Mouse (Mus musculus): ENCODE data around the gene C87977. TPM values are rescaled to one million over a fixed set of nuclear protein-coding genes. Genes with fewer than 3 reads are reported as not detected.
"Not testable (repeated sequence)": the region's sequence is repeated elsewhere in the genome, so short reads cannot be mapped to it uniquely, and the experiment has no call there.

The C87977 gene
- polyA plus RNA-seq (2017; shearing (Covaris generic)): not detected

DNA sequence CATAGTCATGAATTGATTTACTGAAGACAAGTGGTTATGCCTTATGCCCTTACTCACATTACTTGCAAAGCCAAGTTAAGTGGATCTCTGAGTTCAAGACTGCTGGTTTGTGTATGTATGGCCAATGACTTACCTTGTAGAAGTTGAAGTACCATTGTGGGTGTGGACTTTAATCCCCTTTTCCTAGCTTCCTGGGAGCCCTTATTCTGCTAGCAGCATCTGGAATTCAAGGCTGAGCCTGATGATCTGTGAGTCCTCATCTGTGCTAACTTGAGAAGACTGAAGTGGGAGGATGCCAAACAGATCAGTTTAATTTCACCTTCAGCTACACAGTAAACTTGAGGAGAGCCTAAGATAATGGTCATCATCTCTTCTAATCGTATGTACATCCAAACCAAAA lies at the start of gene C87977:
TSS of gene C87977 (minus strand) at position 101 of the 400 bp plus-strand sequence.
- not testable (repeated sequence) for ATAC-seq

DNA sequence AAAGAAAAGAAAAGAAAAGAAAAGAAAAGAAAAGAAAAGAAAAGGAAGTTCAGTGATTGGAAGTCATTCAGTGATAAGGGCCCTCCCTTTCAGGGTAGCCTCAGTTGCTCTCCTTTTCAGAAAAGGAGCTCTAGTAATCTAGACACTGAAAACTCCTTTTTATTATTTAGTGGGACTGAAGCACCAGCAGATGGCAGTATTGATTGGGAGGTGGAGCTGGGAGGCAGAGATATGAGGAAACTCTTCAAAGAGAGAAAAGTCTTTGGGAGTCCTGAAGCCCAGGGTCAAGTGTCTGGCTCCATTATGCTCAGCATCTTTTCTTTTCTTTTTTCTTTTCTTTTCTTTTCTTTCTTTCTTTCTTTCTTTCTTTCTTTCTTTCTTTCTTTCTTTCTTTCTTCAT lies 41.6 kb upstream of the C87977 start:
- not testable (repeated sequence) for ATAC-seq

GRCm38 (mm10) chr4:144190419-144190818 lies 22.7 kb downstream of the C87977 start, which contains the start of gene Oog2:
Oog2 (plus strand) TSS chr4:144190719.
- no peak for ATAC-seq

DNA sequence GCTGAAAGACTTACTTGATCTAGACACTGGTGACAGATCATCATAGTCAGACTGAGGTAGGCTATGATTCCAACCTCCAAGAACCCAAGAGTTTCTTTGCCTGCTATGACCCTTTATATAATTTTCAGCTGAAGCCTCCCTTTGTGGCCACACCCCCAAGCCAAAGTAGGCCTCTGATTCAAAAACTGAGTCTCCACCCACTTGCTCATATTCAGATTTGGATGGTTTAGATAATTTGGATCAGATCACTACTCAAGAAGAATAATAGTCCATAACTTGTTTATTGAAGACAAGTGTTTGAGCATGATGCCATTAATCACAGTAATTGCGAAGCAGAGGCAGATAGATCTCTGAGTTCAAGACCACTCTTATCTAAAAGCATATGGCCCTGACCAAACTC lies 50.6 kb downstream of the C87977 start, which contains the start of gene Oog3:
TSS of gene Oog3 (minus strand) at position 101 of the 400 bp plus-strand sequence.
- ATAC-seq: no peak

Other genes with a start within 250 kb of the C87977 start
- gene Gm13101, start 246.4 kb downstream of the C87977 start, polyA plus RNA-seq (2017; shearing (Covaris generic)): not detected
- not detected for gene Pramef17, start 218.9 kb downstream of the C87977 start, polyA plus RNA-seq (2017; shearing (Covaris generic))
- under 1 TPM in 1 of 3 experiments, not detected in 2; 0.77 TPM for gene Pramel4, start 154.2 kb downstream of the C87977 start, polyA plus RNA-seq (2017; shearing (Covaris generic))
- gene Gm13102, start 106.8 kb downstream of the C87977 start, polyA plus RNA-seq (2017; shearing (Covaris generic)): not detected
- not detected for gene Oog3, start 50.7 kb downstream of the C87977 start, polyA plus RNA-seq (2017; shearing (Covaris generic))
- gene Oog2, start 22.6 kb downstream of the C87977 start, polyA plus RNA-seq (2017; shearing (Covaris generic)): not detected
- not detected for gene Pramel5, start 67.2 kb upstream of the C87977 start, polyA plus RNA-seq (2017; shearing (Covaris generic))
- gene Gm13128, start 116.9 kb upstream of the C87977 start, polyA plus RNA-seq (2017; shearing (Covaris generic)): not detected
- gene Gm13119, start 144.6 kb upstream of the C87977 start, polyA plus RNA-seq (2017; shearing (Covaris generic)): not detected
- not detected for gene Pramef20, start 164.6 kb upstream of the C87977 start, polyA plus RNA-seq (2017; shearing (Covaris generic))
- gene Pramef12, start 195.1 kb upstream of the C87977 start, polyA plus RNA-seq (2017; shearing (Covaris generic)): not detected
- not detected for gene 1700012P22Rik, start 225.5 kb upstream of the C87977 start, polyA plus RNA-seq (2017; shearing (Covaris generic))
- gene Gm9944, start 240.0 kb upstream of the C87977 start, polyA plus RNA-seq (2017; shearing (Covaris generic)): not detected

All from inflammation-experienced regulatory T-cells, adult 6 months (primary cell).